Mouse (Mus musculus): Measurements from ENCODE around the gene Pbx1.

Pbx1 gene

DNA sequence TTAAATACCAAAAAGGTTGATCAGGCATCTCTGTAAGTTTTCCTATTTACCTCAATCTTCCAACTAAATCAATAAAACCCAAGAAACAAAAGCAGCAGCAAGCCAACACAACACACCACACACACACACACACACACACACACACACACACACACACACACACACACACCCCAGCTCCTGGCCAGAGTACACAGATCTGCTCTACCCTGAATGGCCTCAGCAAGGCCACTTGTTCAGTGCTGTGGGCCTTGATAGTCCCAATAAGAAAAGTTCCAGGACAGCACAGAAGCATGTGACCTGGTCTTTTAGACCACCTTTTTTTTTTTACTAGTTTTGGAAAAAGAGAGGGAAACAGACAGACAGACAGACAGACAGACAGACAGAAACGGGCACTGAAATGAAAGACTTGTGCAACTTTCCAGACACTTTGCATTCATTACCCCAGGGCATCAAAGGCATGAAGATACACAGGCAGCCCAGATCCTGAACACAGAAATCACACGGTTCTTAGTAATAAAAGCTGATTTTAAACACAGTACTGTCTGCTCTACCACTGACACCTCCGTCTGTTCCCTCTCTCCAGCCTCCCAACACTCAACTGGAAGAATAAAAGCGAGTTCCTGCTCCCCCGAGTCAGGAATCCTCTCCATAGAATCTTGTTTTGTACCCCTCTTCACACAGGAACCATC lies 6.9 kb downstream of the Pbx1 start:
- no peak for DNase-seq

DNA sequence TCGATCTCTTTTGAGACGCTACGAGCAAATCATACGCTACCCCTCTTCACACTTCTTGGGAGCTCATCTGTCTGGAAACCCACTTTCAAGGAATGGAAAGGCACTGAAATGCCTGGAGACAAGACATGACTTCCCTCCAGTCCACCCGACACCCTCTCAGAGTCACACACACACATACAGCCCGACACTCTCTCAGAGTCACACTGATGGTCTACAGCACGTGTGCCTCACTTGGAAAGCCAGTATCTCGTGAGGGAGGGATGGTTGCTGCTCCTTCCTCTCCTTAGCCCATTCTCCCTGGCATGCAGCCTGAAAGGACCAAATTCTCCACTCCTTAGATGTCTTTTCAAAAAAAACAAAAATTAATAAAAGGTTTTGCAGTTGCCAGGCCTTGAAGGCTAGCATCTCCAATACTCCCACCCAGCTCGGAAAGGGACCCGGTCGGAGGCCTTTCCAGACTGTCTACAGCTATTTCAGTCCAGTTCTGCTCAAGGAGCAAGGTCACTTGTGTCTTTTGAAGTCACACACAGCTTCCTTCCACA lies 8.6 kb downstream of the Pbx1 start:
- no peak for DNase-seq

DNA sequence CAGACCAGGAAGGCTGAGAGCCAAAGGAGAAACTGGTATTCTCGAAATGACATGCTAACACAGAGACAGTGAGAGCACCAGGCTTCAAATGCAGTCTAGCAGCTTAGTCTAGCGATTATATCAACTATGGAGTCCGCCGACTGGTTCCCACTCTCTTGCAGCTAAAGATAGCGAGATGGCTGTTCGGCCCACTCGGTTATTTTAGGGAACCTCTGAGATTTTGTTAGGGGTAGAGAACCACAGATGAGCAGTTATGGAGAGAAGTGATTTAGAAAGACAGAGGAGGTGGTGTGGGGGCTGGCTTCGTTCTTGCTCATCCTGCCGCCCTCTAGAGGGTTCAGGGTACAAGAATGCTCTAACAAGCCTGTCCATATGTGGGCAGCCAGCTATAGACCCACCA lies 13.2 kb downstream of the Pbx1 start:
- DNase-seq: peak; percentile 84

DNA sequence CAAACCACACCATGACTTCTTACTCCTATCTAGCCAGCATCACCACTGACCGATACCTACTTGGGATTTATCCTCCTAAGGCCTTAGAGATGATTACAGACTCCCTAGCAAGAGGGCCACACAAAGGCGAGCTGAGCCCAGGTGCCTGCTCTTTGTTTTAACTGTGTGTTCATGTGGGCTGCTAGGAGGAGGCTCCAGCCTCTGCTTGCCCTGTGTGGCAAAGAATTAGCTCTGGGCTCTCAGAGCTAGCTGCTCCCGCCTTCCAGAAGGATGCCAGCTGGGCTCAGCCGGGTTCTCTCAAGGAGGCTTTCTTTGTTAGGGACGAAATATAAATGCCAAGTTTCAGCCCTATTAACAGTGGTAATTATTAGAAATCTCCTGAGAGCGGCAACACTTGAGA lies 14.4 kb downstream of the Pbx1 start:
- DNase-seq: no peak

DNA sequence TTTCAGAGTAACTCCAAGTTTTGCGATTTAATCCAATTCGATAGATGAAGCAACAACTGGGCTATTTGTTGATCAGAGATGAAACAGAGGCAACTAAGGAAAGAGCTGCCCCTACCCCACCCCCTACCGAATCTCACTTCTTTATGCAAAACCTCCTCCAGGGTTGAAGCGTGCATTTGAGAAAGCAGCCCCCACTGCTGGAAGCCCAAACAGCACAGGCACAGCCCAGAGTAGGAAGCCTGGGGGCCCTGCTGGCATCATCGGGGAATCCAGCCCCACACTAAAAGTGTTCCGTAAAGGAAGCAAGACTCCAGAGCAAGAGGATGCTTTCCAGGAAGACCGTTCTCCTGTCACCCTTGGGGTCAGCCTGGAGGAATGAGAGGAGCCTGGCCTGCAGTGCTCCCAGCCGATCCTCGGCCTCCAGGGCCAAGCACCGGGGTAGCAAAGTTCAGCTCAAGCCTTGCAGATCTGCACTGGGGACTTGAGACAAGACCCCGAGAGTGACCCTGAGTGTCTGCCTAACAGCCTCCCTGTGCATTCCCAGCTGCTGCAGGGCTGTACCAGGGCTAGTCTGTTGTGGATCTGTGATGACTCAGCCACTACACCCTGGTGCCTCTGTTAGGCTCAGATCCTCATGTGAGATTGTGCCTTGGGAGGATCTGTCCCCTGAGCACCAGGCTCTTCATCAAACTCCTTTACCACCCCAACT lies 15.2 kb downstream of the Pbx1 start:
- no peak for DNase-seq

DNA sequence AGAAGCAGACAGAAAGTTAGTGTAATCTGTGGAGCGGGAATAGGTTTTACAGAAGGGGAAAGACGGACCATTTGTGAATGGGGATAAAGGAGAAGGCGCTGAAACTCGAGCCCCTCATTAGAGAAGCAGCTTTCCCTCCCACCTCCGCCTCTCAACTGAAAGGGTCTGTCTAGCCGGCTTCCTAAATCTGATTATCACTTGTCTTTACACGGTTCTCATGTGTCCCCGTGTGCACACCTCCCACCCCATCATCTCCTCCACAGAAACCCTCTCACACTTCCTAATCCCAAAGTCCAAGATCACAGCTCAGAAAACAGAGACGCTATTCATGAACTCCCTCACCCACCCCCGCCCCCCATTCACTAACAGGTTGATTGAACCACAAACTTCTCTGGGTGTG lies 21.5 kb downstream of the Pbx1 start:
- no peak for DNase-seq

DNA sequence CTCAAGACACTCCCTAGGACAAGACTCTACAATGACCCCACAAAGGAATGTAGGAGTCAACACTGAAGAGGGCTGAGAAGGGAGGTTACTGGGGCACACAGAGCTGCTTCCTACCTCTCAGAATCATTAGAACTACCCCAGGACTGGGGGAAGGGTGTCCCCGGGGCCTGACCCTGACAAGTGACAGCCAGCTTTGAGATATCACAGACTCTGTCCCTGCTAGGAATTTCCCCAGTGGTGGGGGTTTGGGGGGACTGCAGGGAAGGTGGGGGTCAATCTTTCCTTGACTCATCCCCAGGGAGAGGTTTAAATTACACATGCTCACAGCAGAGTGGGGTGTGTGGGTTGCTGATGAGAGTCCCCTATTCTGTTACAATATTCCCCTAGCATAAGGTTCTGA lies 22.0 kb downstream of the Pbx1 start:
- no peak for DNase-seq

DNA sequence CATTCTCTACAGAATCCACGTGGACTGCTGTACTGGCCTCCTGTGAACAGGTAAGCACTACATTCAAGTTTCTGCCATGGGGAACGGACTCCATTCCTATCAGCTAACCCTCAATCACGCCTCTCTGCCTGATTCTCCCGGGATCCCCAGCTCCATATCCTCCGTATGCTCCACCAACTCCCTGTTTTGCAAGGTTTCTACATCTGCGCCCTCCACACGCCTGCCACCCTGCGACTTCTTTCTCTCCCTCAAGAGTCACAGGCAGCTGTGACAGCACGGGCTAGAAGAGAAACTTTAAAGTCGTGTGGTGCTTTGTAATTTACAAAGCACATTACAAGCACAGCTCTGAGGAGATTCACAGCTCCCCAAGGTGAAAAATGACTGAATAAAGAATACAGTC lies 23.3 kb downstream of the Pbx1 start:
- no peak for DNase-seq

DNA sequence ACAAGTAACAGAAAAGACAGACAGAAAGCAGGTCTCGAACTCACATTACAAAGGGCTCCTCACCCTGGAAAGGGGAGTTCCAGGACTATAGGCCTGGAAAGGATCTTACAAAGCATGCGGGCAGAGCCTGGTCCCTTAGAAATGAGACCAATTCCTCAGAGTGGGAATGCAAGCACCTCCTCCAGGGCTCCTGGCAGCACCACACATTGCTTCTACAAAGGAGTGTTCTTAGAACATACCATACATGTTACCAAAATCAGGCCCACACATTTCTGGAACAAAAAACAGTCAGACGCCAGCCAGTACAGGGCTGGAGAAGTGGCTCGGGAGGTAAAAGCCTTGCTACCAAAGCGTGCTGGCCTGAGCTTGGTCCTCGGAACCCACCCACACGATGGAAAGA lies 24.1 kb downstream of the Pbx1 start:
- no peak for DNase-seq

DNA sequence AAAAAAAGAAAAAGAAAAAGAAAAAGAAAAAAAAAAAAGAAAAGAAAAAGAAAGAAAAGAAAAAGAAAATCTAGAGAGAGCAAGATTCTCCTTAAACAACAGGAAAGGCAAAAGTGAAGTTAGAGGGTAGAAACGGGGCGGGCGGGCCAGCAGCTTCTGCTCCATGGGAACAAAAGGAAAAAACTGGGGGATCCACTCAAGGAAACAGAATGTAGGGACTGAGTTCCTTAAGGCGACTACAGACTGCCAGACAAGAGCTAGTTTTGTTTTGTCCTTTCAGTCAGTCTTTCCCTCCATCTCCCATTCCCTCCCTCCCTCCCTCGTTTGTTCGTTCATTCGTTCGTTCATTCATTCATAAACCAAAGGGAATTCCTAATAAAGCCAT lies 25.8 kb downstream of the Pbx1 start:
- no peak for DNase-seq

DNA sequence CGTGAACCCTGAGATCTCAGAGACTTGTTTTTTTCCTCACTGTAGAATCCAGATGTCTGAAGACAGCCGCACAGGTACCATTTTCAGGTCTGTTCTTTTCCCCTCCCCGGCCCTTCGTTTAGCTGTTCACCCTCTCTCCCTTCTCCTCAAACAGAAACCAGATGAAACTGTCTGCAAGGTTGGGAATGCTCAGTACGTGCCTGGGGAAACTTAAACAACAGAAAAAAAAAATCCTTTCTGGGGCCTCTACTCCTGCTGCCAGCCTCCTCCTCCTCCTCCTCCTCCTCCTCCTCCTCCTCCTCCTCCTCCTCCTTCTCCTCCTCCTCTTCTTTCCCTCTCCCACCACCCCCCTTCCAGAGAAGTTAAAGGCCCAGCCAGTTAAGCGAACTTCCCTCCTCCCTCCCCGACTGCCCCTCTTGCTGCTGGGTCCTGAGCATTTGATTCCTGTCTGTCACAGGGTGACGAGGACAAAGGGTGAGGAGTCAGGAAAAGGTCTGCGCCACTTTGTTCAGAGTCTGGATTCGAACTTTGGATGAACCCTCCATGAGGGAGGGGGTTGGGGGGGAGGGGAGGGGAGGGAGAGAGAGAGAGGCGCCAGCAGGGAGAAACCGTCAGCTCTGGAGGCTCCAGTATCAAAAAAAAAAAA lies 26.3 kb downstream of the Pbx1 start:
- DNase-seq: no peak

DNA sequence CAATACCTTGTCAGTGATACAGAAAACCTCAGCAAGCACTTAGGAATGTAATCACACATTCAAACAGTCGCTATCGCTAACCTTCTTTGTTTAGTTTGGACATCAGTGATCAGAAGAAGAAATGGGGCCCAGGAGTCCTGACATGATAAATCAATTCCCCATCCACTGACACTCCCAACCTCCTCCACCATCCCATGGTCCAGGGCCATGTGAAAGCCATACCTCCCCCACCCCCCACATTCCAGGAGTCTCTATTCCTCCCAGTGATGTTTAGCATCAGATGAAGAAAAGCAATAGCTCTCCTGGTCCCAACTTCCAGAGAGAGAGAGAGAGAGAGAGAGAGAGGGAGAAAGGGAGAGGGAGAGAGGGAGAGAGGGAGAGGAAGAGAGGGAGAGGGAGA lies 28.5 kb downstream of the Pbx1 start:
- no peak for DNase-seq

DNA sequence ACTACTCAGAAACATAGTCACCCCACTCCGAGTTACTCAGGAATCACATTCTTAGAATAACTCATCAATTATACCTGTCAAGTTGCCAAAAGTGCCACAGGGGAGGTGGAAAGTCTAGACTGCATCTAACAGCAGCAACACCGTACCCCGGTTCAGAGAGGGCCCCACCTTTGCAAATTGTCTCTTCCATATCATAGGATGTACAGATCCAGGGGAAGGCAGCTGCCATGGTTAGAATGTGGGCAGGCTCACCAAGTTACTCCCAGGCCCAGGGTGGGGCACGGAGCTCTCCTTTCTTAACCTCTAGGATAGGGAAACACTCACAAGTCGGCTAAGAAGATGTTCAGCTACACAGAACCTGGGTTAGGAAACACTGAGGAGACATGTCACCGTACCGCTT lies 29.4 kb downstream of the Pbx1 start:
- no peak for DNase-seq

DNA sequence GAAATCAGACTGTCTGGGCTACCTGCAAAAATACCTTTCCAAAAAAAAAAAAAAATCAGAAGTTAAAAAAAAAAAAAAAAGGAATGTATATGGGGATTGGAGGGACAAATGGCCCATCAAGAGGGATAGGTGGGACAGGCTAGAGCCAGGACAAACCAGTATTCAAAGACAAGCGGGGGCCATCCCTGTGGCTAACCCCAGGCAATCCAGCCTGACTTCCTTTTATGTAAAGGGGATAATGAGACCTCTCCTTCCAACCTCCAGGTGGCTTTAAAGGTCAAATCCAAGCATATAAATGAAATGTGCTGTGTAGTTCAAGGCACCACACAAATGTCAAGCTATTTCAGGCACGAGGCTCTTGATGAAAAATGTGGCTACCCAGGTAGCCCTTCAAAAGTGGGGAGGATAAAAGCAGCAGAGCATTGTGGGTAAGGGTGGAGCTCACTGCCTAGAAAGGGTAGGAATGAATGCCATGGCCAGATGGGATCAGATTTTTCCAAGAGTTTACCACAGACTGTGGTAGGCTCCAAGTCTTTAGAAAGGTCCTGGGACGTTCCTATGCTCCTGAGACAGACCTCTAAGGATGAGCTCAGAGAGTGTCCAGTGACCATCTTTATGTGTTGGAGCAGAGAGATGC lies 36.4 kb downstream of the Pbx1 start:
- no peak for DNase-seq

DNA sequence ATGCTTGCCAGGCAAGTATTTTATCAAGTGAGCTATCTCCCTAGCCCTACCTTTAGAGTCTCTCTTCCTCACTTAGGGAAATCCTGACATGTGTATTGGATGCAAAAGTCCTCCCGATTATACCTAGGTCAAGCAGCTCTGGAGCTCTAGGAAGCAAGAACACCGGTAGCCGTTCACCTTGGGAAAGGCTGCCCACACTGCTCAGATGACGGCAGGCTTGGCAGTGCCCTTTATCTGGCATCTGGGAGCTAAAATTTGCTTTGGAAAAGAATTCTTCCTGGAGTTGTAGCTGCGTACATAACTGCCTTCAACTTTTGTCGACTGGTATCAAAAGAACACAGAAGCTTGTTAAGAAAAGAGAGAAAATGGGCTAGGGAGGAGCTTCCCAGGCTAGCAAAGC lies 37.5 kb downstream of the Pbx1 start:
- no peak for DNase-seq

DNA sequence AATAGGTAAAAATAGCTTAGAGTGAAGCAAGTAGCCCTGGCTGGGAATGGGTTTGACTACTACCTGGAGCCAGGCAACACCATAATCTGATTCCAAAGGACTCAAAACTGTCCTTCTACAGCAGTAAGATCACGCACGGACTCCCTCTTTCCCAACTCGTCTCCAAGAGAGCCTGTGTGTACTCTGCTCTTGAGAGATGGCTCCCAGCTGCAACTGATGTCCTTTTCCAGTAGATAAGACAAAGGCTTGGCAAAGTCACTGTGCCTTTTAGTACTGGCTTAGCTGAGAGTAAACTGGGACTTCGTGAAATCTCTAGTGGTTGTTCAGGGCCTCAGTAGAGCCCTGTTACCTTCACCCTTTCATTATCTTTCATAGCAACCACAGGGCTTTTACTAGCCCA lies 38.6 kb downstream of the Pbx1 start:
- DNase-seq: no peak

DNA sequence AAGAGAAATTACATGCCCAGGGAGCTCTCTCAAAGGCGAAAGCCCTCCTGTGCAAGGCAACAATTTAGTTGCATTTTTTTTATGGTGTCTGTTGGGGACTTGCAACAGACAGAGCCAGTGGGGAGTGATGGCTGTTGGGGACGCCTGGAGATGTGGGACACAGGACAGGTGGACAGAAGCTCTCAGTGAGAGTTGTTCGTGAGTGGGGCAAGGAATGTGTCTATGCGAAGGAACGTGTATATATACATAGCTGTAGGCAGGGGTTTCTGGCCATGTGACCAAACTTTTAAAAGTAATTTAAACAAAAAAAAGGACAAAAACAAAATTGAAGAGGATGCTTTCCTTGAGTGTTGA lies 39.6 kb downstream of the Pbx1 start:
- no peak for DNase-seq

DNA sequence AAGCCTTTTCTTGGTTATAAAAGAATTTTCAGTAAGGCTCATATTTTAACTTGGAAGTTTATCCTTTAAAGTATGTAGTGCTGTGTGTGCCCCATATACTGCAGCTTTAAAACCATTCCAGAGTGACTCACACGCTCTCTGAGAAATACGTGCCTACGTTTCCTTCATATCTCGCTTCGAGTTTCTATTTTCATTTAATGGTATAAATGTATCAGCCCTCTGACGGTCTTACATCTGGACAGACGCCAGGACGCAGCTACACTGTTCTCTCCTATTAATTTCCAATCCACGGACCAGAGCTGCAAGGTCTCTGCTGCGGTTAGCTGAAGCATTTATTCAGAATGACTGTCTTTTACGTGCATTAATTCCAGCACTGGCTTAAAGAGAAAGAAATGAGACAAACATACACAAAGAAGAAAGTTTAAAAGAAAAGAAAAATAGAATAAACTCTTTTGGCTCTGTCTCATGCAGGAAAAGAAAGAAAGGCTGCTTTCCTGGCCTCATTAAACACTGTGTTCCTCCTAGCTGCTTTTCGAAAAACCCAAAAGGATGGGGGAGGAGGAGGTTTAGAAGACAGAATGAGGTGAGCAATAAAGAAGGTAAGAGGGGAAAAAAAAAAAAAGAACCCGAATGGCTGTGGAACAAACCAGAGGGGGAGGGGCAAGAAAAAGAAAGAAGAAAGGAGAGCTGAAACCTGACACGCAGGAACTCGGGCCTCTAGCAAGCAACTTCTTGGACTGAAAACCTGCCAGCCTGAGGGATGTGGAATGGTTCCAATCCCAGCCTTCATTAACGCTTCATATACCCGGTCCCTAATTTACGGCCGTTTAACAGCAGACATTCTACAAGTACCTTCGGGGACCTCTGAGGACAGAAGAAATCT lies 40.2 kb downstream of the Pbx1 start:
- peak; percentile 59 for DNase-seq

DNA sequence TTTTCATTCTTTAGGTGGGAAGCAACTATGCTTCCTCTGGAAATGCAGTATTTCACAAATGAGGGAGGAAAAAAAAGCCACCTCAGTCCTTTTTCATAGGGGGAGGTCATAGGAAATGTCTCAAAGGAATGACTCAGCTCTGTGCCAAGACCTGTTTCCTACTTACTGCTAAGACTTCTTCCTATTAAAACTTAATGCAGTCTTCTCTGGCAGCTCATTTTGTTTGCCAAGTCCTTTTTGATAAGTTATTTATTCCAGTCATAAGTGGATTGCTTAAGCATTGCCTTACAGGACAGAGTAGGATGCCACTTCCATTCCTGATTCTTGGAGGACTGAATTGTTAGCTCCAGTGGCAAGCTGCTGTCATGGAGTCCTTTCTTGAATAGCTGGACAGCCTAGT lies 41.3 kb downstream of the Pbx1 start:
- no peak for DNase-seq

DNA sequence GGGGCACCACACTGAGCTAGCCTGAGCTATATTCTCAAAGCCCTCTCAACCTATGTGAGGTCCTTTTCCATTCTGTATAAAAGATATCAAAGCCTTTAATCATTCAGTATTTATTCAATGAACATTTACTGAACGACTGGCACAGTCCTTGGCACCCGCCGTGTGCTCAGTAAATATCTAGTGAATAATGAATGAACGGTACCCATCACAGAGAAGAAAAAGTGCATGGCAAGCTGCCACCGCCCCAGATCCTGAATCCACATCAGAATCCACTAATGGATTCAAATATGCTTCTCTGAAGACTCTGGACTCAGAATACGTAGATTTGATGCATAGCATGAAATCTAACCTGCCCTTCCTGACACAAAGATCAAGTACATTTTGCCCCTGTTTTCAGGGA lies 45.9 kb downstream of the Pbx1 start:
- DNase-seq: no peak

DNA sequence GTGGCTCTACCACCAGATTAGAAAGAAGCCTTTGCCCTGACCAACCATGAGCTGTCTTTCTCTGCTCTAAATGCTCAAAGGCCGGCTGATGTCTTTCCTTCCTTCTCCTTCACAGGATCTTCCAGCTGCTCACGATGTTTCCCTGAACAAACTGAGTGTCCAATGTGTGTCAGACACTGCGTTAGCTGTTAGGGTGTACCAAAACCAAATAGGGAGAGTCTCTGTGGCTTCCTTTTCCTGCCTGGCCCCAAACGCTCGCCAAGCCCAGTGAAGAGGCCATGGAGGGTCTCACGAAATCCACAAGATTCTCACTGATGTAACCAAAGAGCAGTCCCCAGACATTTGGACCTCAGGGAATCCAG lies 47.5 kb downstream of the Pbx1 start:
- no peak for DNase-seq

DNA sequence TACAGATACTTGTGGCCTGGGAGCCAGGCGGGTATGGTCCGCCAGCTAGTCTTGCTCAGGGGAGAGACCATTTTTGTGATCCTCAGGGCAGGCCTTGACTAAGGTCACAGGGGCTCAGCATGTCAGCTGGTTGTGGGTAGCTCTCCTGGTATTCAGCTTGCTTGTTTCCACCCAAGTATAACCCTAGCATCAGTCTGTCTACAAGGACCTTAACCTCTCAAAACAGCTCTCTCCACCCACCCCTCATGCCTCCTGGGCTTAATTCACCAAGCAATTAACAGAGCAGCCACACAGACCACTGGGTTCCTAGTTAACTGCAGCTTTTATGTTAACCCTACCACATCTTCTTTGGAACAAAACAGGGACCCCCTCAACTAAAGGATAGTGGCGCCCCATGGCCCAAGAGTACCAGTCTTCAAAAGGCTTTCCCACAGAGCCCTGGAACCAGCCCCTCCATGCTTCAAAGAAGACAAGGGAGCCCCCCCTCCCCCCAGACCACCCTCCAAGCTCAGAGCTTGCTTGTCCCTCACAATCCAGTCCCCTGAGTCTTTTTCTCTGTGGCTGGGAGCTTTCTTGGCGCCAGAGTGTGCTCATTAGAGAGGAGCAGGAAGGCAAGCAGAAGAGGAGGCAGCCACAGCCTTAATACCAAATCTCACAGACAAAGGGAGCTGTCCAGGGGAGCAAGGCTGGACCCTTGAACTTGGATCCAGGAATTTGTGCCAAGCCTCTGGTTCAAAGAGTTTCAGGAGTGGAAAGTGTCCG lies 48.1 kb downstream of the Pbx1 start:
- no peak for DNase-seq
